Mouse (Mus musculus) left cerebral cortex, adult 9 months (tissue): Measurements from ENCODE around the gene Cask.
"Not testable (repeated sequence)": the region's sequence is repeated elsewhere in the genome, so short reads cannot be mapped to it uniquely, and the experiment has no call there.

Experiments used
- DNase-seq, 2 experiments: peaks; one replicate each; pipeline ENCODE4 v3.0.0; 2022; ENCODE audit warnings: low spot score in 2 of 2

Cask gene

DNA sequence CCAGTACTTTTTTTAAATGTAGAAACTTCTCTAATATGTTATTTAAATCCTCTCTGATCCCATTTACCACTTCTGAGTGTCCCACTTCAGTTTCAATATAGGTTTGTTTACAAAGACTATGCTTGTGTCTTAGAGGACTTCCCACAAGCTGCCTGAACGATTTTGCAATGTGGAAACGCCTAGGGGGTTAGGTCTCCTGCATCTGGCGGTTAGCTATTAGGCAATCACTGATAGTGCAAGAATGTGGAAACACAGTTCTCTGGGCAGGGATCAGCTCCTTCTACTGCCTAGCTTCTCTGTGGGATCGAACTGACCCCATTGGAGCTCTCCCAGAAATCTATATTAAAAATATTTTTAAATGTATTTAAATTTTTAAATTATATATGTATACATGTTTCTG, at the start of gene Cask:
Gene Cask (minus strand): TSS at position 83 of the 400 bp plus-strand sequence.
- DNase-seq: no peak

DNA sequence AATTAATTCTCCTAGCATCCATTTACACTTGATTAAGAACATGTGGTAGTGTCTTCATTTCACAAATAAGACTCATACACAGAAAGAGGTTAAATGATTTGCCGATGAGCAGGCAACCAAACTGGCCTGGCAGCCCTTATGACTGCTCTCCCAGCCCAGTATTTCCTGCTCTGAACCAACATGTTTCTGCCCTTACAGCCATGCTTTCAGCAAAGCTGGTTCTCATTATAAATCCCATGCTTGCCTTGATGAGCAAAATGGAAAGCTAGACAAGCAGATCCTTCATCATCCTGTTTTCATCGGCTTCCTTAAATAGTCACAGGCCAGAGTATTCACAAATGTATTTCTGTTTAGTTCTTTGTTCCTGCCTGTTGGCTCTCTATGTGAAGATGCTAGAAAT, 38.8 kb upstream of the Cask start:
- DNase-seq: no peak

DNA sequence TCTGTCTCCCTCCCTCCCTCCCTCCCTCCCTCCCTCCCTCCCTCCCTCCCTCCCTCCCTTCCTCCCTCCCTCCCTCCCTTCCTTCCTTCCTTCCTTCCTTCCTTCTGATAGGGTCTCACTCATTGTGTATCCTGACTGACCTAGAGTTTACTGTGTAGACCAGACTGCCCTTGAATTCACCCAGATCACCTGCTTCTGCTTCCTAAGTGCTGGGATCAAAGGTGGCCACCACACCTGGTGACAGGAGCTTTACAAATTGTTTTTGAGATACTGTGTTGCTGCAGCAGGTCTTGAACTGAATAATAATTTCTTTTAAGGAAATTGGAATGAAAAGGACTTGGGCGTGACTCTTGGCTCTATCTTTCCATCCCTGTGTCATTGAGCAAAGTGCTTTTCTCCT, 33.2 kb upstream of the Cask start:
- DNase-seq: no peak

DNA sequence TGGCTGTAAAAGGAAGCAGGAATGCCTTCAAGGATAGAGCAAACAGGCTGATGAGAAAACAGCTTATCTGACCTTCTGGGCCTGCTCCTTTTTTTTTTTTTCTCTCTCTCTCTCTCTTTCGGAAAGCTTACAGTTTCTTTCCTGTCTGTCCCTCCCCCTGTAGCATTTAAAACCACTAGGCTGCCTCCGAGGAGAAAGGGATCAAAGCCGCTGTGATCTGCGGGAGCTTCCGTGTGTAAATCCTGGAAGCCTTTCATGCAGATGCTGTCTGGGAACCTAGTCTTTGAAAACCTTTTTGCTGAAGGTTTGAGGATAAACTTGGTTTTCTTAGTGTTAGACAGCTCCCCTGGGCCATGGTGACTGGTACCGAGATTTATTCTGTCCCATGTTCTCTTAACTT, 30.8 kb upstream of the Cask start:
- no peak for DNase-seq

DNA sequence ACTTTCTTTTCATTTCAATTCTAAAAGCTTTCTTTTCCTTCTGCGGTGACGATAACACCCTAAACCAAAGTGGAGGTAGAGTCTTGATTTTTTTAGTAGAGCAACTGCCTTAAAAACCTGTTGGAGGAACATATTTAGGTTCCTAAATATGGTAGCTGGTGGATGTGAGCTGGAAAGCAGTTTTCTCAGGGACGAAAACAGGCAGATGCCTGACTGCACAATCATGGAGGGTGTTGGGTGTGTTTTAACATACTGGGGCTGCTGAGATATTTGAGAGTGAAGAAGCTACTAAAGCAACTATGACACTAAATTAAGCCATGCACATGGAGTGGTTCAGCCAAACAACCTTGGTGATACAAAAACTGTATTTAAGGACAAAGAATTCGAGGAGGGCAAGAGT, 9.0 kb upstream of the Cask start:
- peak in 1 of 2 experiments; percentile 13 for DNase-seq

DNA sequence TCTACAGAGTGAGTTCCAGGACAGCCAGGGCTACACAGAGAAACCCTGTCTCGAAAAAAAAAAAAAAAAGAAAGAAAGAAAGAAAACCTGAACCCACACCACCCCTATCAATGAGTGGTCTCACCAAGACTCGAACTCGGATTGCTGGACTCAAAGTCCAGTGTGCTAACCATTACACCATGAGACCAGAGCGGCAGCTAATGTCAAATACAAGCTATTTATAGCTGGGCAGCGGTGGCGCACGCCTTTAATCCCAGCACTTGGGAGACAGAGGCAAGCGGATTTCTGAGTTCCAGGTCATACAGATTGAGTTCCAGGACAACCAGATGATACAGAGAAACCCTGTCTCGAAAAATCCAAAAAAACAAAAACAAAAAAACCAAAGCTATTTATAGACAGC, 7.9 kb upstream of the Cask start:
- DNase-seq: no peak

DNA sequence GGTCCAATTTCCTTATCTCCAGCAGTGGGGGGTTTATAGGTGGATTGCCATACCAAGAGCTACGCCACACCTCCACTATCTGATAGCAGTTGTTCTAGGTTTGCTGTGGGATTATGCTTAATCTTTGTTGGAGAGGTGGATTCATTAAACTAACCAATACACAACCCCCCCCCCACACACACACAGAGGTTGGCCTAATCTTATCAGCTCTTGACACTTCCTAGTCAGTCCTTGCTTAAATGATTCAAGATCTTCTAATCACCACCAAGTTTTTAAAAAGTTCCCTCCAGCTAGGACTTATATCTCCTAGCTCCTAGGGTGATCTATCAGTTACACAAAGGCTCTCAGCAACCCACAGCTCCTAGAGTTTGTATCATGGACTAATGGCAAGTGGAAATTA, 2.7 kb downstream of the Cask start:
- DNase-seq: no peak

DNA sequence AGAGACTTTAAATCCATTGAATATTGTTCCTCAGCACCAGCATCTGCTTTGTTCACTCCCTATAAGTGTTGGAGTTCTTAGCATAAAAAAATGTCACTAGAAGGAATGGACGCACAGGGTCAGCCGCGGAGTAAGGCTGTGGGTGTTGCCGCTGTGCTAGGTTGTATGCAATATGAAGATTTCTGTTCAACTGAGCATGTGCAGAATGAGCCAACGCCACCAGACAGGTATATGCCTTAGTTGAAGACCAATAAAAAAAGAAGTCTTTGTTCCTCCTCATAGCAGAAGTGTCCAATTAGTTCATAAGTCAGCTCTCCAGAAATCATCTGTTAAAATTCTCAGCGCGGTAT, 3.7 kb downstream of the Cask start:
- peak in 1 of 2 experiments; percentile 29 for DNase-seq

DNA sequence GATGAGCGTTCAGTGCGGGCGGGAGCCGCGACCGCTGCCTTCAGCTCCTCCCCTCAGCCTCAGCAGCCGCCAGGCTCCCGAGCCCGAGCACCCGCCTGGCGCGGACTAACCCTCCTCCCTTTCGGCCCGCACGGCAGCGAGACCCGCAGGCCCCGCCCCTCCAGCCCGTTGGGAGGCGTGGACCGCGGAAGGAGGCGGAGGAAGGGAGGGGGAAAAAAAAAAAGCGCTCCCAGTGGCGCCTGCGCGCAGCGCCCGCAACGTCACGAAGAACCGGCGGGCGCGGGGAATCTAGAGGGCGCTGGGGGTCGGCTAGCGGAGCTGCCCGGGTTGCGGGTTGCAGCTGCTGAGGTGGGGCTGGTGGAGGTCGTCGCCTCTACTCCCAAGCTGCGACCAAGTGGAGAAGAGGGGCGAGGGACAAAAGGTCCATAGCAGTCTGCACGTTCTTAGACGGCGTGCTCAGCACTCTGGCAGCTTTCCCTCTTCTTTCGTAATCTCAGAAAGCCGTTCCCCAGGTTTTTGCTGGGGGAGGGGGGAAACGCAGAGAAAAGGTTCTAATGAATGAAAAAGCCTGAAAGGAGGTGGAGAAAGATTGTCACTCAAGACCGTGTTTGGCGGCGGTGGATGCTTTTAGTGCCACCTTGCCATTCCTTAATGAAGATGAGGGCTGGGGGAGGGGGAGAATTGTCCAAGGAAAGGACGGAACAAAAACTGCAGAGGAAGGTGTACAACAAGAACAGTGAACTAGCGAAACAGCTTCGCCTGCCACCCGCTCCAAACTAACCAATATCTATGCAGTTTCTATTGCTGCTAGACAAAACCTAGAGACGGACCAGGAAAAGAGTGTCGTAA, 4.3 kb downstream of the Cask start:
- peak; percentile 78 to 86 for DNase-seq

DNA sequence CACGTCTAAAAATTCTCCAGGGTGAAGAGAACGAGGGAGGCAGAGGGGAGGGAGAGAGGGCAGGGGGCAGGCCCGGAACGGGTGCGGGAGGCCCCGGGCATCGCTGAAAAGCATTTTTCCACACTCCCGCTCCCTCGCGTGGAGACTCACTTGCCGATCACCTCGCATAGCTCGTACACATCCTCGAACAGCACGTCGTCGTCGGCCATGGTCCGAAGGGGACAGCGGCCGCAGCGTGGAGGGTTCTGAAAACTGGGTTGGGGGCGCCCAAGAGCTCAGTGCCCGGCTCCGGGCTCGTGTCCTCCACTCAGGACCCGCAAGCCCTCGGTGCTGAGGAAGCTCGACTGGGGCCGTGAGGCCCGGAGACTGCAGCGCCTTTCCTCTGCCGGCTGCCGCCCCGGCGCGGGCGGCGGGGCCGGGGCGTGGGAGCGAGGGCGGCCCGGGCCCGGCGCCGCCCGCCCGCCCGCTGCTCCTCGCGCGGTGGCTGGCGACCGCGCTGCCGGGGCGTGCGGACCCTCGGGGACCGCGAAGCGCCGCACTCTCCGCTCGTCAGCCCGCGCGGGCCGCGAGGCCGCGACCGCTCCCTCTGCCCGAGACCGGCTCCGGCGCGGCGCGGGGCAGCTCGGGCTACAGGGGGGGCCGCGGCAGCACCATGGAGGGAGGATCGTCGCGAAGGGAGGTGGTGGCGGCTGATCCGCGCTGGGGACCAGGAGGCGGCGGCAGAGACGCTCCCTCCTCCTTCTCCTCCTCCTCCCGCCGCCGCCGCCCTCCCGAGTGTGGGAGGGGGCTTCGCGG, 5.1 kb downstream of the Cask start:
- peak in 1 of 2 experiments; percentile 12 for DNase-seq

DNA sequence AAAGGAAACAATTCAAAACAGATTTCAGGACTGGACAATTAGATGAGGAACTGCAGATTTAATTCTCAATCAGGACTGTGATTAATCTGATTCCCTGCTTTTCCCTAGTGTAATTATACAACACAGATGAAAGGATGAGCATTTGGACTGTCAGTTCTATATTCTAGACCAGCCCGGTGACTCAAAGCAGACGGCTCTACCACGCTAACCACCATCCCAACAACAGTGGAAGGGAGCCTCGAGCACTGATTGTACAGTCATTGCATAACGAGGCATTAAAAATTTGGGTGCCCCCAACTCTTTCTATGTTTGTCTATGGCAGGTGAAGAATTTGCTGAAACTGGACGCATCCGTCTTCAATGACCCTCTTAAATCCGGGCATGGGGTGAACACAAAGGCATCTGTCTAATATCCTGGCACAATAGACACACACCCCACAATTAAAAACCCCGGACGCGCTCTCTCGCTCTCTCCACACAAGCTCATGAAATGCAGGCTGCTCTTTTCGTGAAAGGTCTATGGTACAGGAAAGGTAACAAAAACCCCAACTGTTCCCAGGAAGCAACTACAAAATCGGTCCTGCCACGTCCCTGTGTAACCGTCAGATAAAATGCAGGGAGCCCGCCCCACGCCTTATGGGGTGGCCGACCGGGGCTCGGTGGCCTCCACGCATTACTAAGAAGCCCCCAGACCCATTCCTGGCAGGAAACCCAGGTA, 5.9 kb downstream of the Cask start:
- peak in 1 of 2 experiments; percentile 16 for DNase-seq

DNA sequence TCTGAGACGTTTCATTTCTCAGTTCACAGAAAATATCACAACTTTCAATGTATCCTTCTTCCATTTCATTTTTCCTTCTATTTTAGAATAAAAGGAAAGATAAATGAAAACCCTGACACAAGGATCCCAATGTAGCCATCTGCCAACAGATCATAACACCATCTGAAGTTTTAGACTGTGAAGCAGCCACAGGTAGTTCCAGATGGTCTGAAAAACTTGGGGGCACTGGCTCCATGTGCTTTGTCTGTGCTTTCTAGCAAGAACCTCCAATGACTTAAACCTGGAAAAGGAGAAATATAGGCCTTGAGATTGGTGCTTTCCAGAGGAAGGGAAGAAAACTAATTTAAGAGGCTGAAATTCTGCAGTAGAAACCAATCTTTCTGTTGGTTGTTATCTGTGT, 28.4 kb downstream of the Cask start:
- DNase-seq: no peak

DNA sequence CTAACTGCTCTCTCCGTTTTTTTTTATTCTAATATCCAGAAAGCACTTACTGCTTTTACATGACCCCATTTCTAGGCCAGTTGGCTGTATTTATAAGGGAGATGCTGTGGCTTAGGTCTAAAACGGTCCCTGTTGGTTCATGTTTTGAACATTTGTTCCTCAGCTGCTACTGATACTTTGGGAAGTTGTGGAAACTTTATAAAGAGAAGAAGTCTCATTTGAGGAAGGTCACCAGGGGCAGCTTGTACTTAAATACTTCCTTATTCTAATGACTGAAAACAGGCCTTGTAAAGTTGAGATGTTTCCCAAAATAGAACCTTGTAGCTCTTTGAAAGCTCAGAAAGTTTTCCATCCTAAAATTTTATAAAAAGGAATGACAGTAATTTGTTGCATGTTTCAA, 52.4 kb downstream of the Cask start:
- DNase-seq: no peak

DNA sequence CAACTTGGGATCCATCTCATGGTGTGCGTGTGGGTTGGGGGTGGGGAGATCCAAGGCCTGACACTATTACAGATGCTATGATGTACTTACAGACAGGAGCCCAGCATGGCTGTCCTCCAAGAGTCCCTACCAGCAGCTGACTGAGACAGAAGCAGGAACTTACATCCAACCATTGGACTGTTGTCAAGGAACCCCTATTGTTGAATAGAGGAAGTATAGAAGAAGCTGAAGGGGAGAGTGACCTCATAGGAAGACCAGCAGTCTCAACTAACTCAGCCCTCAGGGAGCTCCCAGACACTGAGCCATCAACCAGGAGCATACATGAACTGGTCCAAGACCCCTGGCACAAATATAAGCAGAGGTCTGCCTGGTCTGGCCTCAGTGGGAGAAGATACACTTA, 85.5 kb downstream of the Cask start:
- no peak for DNase-seq

DNA sequence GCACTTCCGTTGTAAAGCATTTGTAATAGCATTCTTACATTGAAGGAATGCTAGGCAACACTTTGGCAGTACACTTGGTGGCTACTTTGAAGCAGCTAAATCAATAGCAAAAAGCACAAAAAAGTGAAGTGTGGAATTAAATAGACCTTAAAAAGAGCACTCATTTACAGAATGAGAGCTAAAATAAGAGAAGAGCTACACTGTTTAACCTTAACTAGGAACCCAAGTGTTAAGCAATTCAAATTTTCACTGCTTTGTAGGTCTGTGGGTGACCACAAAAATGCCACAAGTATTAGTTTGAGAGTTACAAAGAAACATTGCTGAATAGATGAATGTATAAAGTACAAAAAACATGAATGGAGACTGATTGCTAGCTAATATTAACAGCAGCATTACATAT, 86.1 kb downstream of the Cask start:
- no peak for DNase-seq

DNA sequence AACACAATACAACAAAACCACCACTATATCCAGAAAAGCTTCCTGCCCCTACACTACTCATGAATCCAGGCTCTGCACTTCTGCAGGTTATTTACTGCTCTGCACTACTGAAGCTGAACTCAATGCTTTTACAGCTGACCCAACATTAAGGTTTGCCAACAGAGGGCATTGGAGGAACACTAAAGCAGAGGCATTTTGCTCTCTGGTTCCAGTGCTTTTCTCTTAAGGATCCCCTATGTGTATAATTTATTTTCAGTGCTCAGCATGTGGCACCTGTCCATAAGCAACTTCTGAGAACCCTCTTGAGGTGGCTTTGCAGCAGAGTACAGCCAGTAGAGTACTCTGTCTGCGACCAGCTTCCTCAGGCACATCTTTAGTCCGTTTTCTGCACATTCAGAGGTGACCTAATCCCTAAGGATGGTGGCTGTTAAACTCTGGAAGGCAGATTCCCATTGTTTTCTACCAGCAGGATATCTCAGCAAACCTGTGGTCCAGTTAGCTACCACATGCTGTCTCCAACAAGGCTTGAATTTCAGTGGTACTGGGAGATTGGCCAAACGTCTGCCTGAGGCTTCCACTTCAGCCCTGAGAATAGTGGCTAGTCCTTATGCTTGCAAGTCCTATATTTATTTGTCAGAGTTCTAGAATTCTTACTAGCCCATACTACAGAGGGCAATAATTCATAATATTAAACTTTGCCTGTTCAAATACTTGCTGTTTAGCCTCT, 93.7 kb downstream of the Cask start:
- no peak for DNase-seq

DNA sequence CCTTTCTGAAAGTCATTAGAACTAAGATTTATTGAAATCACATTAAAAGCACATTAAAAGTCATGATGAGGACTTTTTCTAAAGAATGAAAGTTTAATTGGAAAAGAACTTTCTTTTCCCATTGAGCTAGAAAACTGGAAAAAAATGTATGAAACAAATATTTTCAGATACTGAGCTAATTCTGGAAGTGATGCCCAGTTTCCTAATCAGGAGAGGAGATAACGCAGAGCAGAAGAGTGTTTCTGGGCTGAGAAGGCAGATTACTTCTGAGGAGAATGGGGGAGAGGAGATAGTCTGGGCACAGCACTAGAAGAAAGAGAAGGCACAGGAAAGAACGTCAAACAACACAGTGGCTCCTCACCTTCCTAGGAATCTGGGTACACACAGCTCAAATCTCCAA, 110.1 kb downstream of the Cask start:
- DNase-seq: no peak

DNA sequence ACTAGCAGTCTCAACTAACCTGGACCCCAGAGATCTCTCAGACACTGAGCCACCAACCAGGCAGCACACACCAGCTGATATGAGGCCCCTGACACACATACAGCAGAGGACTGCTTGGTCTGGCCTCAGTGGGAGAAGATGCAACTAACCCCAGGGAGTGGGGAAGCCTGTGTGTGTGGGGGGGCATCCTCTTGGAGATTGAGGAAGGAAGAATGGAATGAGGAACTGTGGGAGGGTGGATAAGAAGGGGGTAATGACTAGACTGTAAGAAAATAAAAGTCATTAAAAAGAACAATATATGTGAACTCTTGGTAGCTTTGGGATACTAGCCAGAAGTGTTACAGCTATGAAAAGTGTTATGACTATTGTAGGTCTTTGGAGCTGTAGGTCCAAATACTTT, 120.4 kb downstream of the Cask start:
- not testable (repeated sequence) for DNase-seq

DNA sequence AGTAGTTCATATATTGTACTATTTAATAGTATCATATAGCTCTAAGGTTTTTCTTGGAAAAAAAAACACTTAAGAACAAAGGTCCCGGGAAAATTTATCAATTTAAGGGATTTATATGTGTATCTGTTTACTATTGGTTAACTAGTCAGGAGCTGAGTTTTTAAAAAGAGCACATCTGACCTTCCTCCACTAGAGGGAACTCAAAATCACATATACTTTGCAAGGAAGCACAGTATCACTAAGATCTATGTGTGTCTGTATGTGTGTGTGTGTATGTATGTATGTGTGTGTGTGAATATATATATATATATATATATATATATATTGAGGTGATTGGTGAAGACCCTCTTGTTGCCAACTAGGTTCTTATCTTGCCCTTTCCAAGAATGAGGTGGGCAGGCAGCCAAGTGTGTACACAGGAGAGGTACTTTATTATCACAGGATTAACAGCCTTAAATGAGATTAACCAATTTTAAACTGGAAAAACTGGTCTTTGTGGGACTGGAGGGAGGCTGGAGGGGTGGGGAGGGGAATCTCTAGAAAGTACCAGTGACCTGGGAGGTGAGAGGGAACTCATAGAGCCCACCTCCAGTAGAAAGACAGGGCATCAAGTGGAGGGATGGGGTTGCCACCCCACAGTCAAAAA, 121.2 kb downstream of the Cask start:
- no peak for DNase-seq

DNA sequence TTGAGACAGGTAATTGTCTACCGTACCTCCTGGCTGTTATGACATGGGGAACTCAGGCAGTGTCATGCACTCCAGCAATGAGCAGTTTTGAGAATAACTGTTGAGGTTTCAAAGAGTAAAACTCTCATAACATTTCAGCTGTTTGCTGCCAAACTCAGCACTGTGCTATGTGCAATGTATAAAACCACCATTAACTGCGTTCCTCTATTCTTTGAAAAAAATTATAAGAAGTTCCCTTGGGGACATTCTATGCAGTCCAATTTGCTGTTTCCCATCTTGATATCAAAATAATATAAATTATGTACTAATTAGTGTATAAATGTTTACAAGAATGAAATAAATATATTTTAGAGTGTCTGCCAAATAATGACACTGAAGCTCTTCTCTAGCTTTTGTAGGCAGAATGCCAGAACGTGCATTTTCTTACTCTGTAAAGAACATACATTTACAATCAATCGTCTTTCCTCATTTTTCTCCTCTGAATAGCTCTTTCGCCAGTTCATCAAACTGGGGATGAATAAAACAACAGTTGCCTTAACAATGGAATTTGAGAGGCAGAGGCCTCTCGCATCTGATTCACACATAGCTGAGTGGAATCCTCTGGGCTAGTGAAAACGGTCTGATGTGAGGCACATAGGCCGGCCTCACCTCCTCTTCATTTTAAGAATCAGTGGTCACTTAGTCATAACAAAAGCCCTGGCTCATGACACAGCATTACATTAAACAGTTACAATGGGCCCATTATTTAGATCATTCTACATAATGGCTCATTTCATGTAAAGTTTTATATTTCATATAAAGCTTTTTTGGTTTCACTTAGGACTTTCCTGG, 125.4 kb downstream of the Cask start:
- DNase-seq: no peak
